Mouse (Mus musculus): ENCODE results near the gene Ep400.

DNA sequence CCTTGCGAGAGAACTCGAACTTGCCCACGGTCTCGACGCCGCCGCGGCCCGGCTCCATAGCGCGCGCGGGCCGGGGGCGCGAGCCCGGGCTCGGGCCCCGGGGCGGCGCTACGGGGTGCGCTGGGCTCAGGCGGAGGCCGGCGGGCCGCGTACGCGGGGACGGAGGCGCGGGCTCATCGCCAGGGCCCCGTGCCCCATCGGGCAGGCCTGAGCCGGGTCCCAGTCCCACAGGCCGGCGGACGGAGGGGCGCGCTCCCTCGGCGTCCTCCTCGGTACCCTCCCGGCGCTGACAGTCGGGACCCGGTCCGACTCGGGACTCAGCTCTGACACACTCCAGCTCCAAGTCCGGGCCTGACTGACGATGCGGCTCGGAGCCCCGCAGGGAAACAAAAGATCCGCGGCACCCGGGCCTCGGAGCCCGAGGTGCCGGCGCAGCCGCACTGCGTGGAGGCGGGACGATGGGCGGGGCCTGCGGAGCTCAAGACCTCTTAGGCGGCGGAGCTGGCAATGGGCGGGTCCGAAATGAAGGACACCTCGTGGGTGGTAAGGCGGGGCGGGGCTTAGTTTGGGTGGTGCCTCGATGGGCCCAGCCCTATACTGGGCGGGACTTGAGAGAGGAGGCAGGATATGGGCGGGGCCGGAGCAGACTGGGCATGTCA is 39.3 kb upstream of the Ep400 start, which contains the start of gene Ulk1:
- TF ChIP-seq CTCF (conservative IDR thresholded peaks at IDR 0.05; ENCODE audit: low read length) (no peak), NANOG (IDR thresholded peaks at IDR 0.05; ENCODE audit: borderline replicate concordance, low read length) (no peak), POU5F1 (IDR thresholded peaks at IDR 0.05; ENCODE audit: borderline replicate concordance, low read length) (no peak)

All from E14TG2a.4 (cell line).